Mouse (Mus musculus) intestine, embryonic 15.5 days (tissue): Measurements from ENCODE around the gene Ndufa9. TPM values are rescaled to one million over a fixed set of nuclear protein-coding genes. Genes with fewer than 3 reads are reported as not detected.

Experiments used
- ATAC-seq: fragments of 200-750 bp; cut with Nextera tagmentation; 2 replicates; pipeline ENCODE4 v1.8.0; 2017; ENCODE audit warnings: moderate TSS enrichment, moderate library complexity
- H3K27ac ChIP-seq: fragments of 300-500 bp; sonication (generic); 2 replicates; pipeline ENCODE4 v1.5.1; 2015; ENCODE audit warnings: mild to moderate bottlenecking, inconsistent platforms
- H3K27me3 ChIP-seq: fragments of 300-500 bp; sonication (generic); replicated peaks from 2 replicates; pipeline ENCODE4 v1.6.1; 2015; ENCODE audit warnings: inconsistent platforms
- H3K36me3 ChIP-seq: fragments of 300-500 bp; sonication (generic); 2 replicates; pipeline ENCODE4 v1.6.1; 2015; ENCODE audit warnings: inconsistent platforms
- H3K4me1 ChIP-seq: fragments of 300-500 bp; sonication (generic); replicated peaks from 2 replicates; pipeline ENCODE4 v1.6.1; 2015; ENCODE audit warnings: inconsistent platforms
- H3K4me2 ChIP-seq: fragments of 300-500 bp; sonication (generic); replicated peaks from 2 replicates; pipeline ENCODE4 v1.6.1; 2015; ENCODE audit warnings: mild to moderate bottlenecking, inconsistent platforms
- H3K4me3 ChIP-seq: fragments of 300-500 bp; sonication (generic); replicated peaks from 2 replicates; pipeline ENCODE4 v1.5.1; 2015; ENCODE audit warnings: inconsistent platforms
- H3K9ac ChIP-seq: fragments of 300-500 bp; sonication (generic); 2 replicates; pipeline ENCODE4 v1.6.1; 2015; ENCODE audit warnings: inconsistent platforms
- H3K9me3 ChIP-seq: fragments of 300-500 bp; sonication (generic); 2 replicates; pipeline ENCODE4 v1.6.1; 2016; ENCODE audit warnings: inconsistent platforms
- WGBS: fragments of 180-500 bp; shearing (Covaris S2); methylation state at CpG from one replicate; pipeline ENCODE4 v1.1.7; 2015; 5-methylcytosine and 5-hydroxymethylcytosine counted together
- polyA plus RNA-seq: library from polyadenylated mRNA; unstranded; fragments of >200 nt; fragmentation: Nextera tagmentation; extraction: Ambion mirVana; gene quantifications from 2 replicates; pipeline ENCODE4 v1.2.1, GENCODE M21; 2015

Ndufa9 gene
- 278 and 295 TPM in 2 replicates for polyA plus RNA-seq

- Histone ChIP-seq H3K27ac (0 out of 2 replicates have a peak within 1 kb of the TSS, but pooled peaks have one; percentile 44), H3K9me3 (no peaks in the 10 kb centered on the region), H3K4me1 (peaks cover 8% of the 10 kb centered on the region), H3K4me2 (peak within 1 kb of the TSS; percentile 78), H3K36me3 (no peaks in the 10 kb centered on the region), H3K4me3 (peak within 1 kb of the TSS; percentile 67), H3K27me3 (no peaks in the 10 kb centered on the region), H3K9ac (peak within 1 kb of the TSS; percentile 68)
- ATAC-seq, result peak; percentile 96
- WGBS, result 5% methylated on average over 46 of the region's 46 CpGs
Observed at GRCm38 (mm10) chr6:126848712-126849704, at the start of gene Ndufa9. Gene Ndufa9, minus strand, starts transcription at chr6:126849136.

DNA sequence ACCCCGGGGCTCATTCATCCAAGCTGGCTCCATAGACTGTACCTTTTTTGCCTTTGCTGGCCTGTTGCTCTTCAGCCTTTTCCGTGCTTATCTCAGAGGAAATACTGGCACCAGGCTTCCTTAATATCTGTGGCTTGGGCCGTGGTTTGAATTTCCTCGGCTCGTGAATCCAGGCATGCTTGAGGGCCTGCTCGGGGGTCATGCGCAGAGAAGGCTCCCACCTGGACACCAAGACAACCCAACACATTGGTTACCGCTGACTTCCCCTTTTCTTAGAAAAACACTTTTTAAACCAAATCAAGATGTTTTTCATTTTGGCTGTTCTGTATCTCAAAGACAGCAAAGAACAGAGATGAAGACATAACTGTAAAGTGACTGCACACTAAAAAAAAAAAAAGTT lies 28.2 kb upstream of the Ndufa9 start:
- 80% methylated on average over 8 of the region's 8 CpGs for WGBS

GRCm38 (mm10) chr6:126852881-126853280 lies 3.9 kb upstream of the Ndufa9 start, which contains the start of gene Akap3:
Gene Akap3, plus strand, starts transcription at chr6:126853098.
- H3K9me3 ChIP-seq, result no peaks in the 10 kb centered on the region
- H3K36me3 ChIP-seq, result no peaks in the 10 kb centered on the region
- no peak within 1 kb of the TSS for H3K4me2 ChIP-seq
- no peak within 1 kb of the TSS for H3K4me3 ChIP-seq
- no peak within 1 kb of the TSS for H3K9ac ChIP-seq
- ATAC-seq, result no peak
- peaks cover 2% of the 10 kb centered on the region for H3K4me1 ChIP-seq
- no peaks in the 10 kb centered on the region for H3K27me3 ChIP-seq
- H3K27ac ChIP-seq, result no peak within 1 kb of the TSS

More for the DNA sequence above, 28.2 kb upstream of the Ndufa9 start:
- no peak for ATAC-seq
- Histone ChIP-seq H3K4me1 (no peaks in the 10 kb centered on the region), H3K36me3 (no peaks in the 10 kb centered on the region), H3K9me3 (no peaks in the 10 kb centered on the region), H3K9ac (no peak overlapping the region), H3K27me3 (no peaks in the 10 kb centered on the region), H3K27ac (no peak overlapping the region), H3K4me2 (no peak overlapping the region), H3K4me3 (no peak overlapping the region)

GRCm38 (mm10) chr6:126836628-126837027 lies 12.3 kb downstream of the Ndufa9 start:
- no peak for ATAC-seq
- Histone ChIP-seq H3K9ac (no peak overlapping the region), H3K4me2 (no peak overlapping the region), H3K27me3 (no peaks in the 10 kb centered on the region), H3K27ac (no peak overlapping the region), H3K9me3 (no peaks in the 10 kb centered on the region), H3K4me1 (no peaks in the 10 kb centered on the region), H3K36me3 (peaks cover 30% of the 10 kb centered on the region), H3K4me3 (no peak overlapping the region)
- WGBS, result 77% methylated on average over 8 of the region's 8 CpGs

- 88% methylated on average over 3 of the region's 3 CpGs for WGBS
Observed at GRCm38 (mm10) chr6:126823087-126823486, 25.8 kb downstream of the Ndufa9 start.

GRCm38 (mm10) chr6:126816338-126816737 lies 32.6 kb downstream of the Ndufa9 start:
- Histone ChIP-seq H3K9me3 (no peaks in the 10 kb centered on the region), H3K4me3 (no peak overlapping the region), H3K27ac (no peak overlapping the region), H3K4me1 (no peaks in the 10 kb centered on the region), H3K36me3 (no peaks in the 10 kb centered on the region; the same call in 1 of the 2 replicates), H3K27me3 (no peaks in the 10 kb centered on the region), H3K4me2 (no peak overlapping the region), H3K9ac (no peak overlapping the region)
- 84% methylated on average over 8 of the region's 8 CpGs for WGBS
- ATAC-seq, result no peak

More at GRCm38 (mm10) chr6:126823087-126823486, 25.8 kb downstream of the Ndufa9 start:
- H3K4me2 ChIP-seq, result no peak overlapping the region
- ATAC-seq, result no peak
- H3K27ac ChIP-seq, result no peak overlapping the region
- no peak overlapping the region for H3K4me3 ChIP-seq
- peaks cover 17% of the 10 kb centered on the region for H3K36me3 ChIP-seq
- H3K27me3 ChIP-seq, result no peaks in the 10 kb centered on the region
- no peaks in the 10 kb centered on the region for H3K4me1 ChIP-seq
- no peak overlapping the region for H3K9ac ChIP-seq
- H3K9me3 ChIP-seq, result no peaks in the 10 kb centered on the region

DNA sequence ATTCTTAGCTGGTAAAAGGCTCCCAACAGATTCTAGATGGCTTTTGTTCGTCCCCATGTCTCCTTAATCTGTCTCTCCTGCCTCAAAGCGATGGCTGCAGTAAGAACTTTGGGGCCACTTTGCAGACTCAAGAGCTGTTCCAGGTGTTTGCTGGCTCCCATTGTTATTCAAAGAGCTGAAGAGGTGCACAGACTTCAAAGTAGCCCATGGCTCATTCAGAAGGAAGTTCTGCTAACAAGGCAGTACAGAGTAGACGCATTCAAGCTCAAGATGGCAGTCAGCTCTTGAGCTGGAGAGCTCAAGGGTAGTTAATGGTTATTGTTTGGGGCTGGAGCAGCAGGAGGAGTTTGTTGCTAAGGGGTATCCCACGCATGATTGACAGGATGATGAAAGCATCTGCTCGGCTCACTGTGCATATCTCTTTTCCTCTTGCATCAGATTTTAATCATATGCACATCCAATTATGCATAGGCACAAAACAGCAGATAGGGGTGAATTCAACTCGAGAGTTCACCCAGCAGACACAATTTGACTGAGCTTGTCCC lies 33.7 kb downstream of the Ndufa9 start:
- no peak overlapping the region for H3K27ac ChIP-seq
- no peak overlapping the region for H3K4me2 ChIP-seq
- no peaks in the 10 kb centered on the region for H3K36me3 ChIP-seq
- no peaks in the 10 kb centered on the region for H3K27me3 ChIP-seq
- no peaks in the 10 kb centered on the region for H3K9me3 ChIP-seq
- H3K4me1 ChIP-seq, result no peaks in the 10 kb centered on the region
- ATAC-seq, result no peak
- H3K4me3 ChIP-seq, result no peak overlapping the region
- 71% methylated on average over 6 of the region's 6 CpGs for WGBS
- H3K9ac ChIP-seq, result no peak overlapping the region

DNA sequence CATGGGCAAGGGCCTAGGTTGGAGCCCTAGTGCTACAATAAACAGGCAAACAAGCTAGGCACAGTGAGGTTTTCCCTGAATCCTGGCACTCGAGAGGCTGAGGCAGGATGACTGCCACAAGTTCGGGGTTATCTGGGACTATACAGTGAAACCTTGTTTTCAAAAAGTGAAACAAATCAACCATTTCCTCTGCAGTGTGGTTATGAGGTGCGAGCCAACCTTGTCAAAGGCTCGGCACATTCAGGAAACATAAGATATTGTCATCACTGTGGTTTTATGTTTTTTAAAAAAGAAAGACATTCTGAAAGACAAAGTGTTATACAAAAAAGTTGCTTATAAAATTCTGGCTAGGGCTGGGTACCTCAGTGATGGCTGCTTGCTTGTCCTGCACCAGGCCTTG lies 37.5 kb downstream of the Ndufa9 start:
- WGBS, result 82% methylated on average over 4 of the region's 4 CpGs

DNA sequence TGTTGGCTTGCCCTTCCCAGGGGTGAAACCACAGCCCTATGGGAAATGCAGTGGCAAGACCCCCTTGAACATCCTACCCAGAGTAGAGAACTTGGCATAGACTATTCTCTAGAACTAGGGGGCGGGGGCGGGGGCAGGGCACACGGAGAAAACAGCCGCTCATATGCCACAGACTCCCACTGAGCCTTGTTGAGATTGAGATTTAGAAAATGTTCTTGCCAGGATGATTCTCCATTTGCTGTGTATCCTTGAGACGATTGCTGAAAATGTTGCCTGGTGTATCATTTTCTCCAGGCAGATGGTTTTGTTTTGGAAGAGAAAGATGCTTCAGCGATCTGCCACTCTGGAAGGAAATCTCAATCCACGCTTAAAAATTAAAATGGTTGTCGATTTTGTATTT lies 40.4 kb downstream of the Ndufa9 start:
- H3K36me3 ChIP-seq, result no peaks in the 10 kb centered on the region
- no peaks in the 10 kb centered on the region for H3K4me1 ChIP-seq
- no peaks in the 10 kb centered on the region for H3K27me3 ChIP-seq
- H3K27ac ChIP-seq, result no peak overlapping the region
- ATAC-seq, result no peak
- no peak overlapping the region for H3K9ac ChIP-seq
- H3K4me3 ChIP-seq, result no peak overlapping the region
- H3K4me2 ChIP-seq, result no peak overlapping the region
- no peaks in the 10 kb centered on the region for H3K9me3 ChIP-seq
- 80% methylated on average over 8 of the region's 8 CpGs for WGBS

More for the DNA sequence above, 37.5 kb downstream of the Ndufa9 start:
- Histone ChIP-seq H3K9ac (no peak overlapping the region), H3K9me3 (no peaks in the 10 kb centered on the region), H3K27ac (no peak overlapping the region), H3K36me3 (no peaks in the 10 kb centered on the region), H3K4me2 (no peak overlapping the region), H3K4me3 (no peak overlapping the region), H3K27me3 (no peaks in the 10 kb centered on the region), H3K4me1 (no peaks in the 10 kb centered on the region)
- no peak for ATAC-seq

- no peak overlapping the region for H3K27ac ChIP-seq
- ATAC-seq, result no peak
- no peak overlapping the region for H3K4me2 ChIP-seq
Observed at GRCm38 (mm10) chr6:126808134-126808533, 40.8 kb downstream of the Ndufa9 start.

GRCm38 (mm10) chr6:126806783-126807182 lies 42.2 kb downstream of the Ndufa9 start:
- ATAC-seq, result no peak
- no peak overlapping the region for H3K4me2 ChIP-seq
- H3K27me3 ChIP-seq, result no peaks in the 10 kb centered on the region
- no peak overlapping the region for H3K27ac ChIP-seq
- H3K36me3 ChIP-seq, result no peaks in the 10 kb centered on the region
- WGBS, result 86% methylated on average over 3 of the region's 3 CpGs
- H3K4me3 ChIP-seq, result no peak overlapping the region
- H3K9ac ChIP-seq, result no peak overlapping the region
- no peaks in the 10 kb centered on the region for H3K9me3 ChIP-seq
- no peaks in the 10 kb centered on the region for H3K4me1 ChIP-seq

More at GRCm38 (mm10) chr6:126808134-126808533, 40.8 kb downstream of the Ndufa9 start:
- Histone ChIP-seq H3K9ac (no peak overlapping the region), H3K27me3 (no peaks in the 10 kb centered on the region), H3K4me3 (no peak overlapping the region), H3K36me3 (no peaks in the 10 kb centered on the region), H3K4me1 (no peaks in the 10 kb centered on the region), H3K9me3 (no peaks in the 10 kb centered on the region)
- WGBS, result 63% methylated on average over 4 of the region's 4 CpGs

GRCm38 (mm10) chr6:126802946-126803345 lies 46.0 kb downstream of the Ndufa9 start:
- no peaks in the 10 kb centered on the region for H3K4me1 ChIP-seq
- H3K4me3 ChIP-seq, result no peak overlapping the region
- 24% methylated on average over 11 of the region's 11 CpGs for WGBS
- H3K27me3 ChIP-seq, result no peaks in the 10 kb centered on the region
- H3K9me3 ChIP-seq, result no peaks in the 10 kb centered on the region
- no peaks in the 10 kb centered on the region for H3K36me3 ChIP-seq
- H3K27ac ChIP-seq, result no peak overlapping the region
- H3K4me2 ChIP-seq, result no peak overlapping the region
- no peak overlapping the region for H3K9ac ChIP-seq
- no peak for ATAC-seq
